Mouse (Mus musculus): ENCODE data around the gene Tent4a. TPM values are rescaled to one million over a fixed set of nuclear protein-coding genes. Genes with fewer than 3 reads are reported as not detected.
A peak's percentile ranks its signal among the peaks of the same experiment; 100 is the strongest.

Gene Tent4a
- polyA plus RNA-seq, 1 experiment from 2014 or later: 4.8 TPM

GRCm38 (mm10) chr13:69541209-69541608, 6.8 kb upstream of the Tent4a start:
- Histone ChIP-seq H3K27ac (no peak overlapping the region), H3K4me3 (no peak overlapping the region), H3K4me1 (replicated peaks) (peaks cover 54% of the 10 kb centered on the region), H3K36me3 (no peaks in the 10 kb centered on the region), H3K27me3 (ENCODE audit: insufficient read depth, poor library complexity, severe bottlenecking) (peaks cover 21% of the 10 kb centered on the region), H3K9me3 (no peaks in the 10 kb centered on the region)
- WGBS: 85% methylated on average over 6 of the region's 6 CpGs
- DNase-seq (ENCODE audit: low spot score): no peak

GRCm38 (mm10) chr13:69538327-69538726, 3.9 kb upstream of the Tent4a start:
- Histone ChIP-seq H3K27me3 (ENCODE audit: insufficient read depth, poor library complexity, severe bottlenecking) (peaks cover 5% of the 10 kb centered on the region; the same call in 1 of the 2 replicates), H3K4me1 (replicated peaks) (peaks cover 59% of the 10 kb centered on the region), H3K9me3 (no peaks in the 10 kb centered on the region), H3K4me3 (0 out of 2 replicates have a peak overlapping the region, but pooled peaks have one; percentile 18), H3K27ac (peak overlapping the region; percentile 8; the same call in 1 of the 2 replicates), H3K36me3 (no peaks in the 10 kb centered on the region)
- peak; percentile 22 for DNase-seq (ENCODE audit: low spot score)
- WGBS: 19% methylated on average over 4 of the region's 4 CpGs

GRCm38 (mm10) chr13:69537366-69537765, 2.9 kb upstream of the Tent4a start:
- Histone ChIP-seq H3K4me3 (no peak overlapping the region), H3K27ac (no peak overlapping the region), H3K4me1 (replicated peaks) (peaks cover 59% of the 10 kb centered on the region), H3K9me3 (no peaks in the 10 kb centered on the region), H3K27me3 (ENCODE audit: insufficient read depth, poor library complexity, severe bottlenecking) (no peaks in the 10 kb centered on the region), H3K36me3 (no peaks in the 10 kb centered on the region)
- no peak for DNase-seq (ENCODE audit: low spot score)
- 75% methylated on average over 7 of the region's 7 CpGs for WGBS

GRCm38 (mm10) chr13:69536021-69536420, 1.6 kb upstream of the Tent4a start:
- DNase-seq (ENCODE audit: low spot score): no peak
- Histone ChIP-seq H3K27ac (peak overlapping the region; percentile 99), H3K27me3 (ENCODE audit: insufficient read depth, poor library complexity, severe bottlenecking) (no peaks in the 10 kb centered on the region), H3K4me3 (peak overlapping the region; percentile 97; the same call in 1 of the 2 replicates), H3K9me3 (no peaks in the 10 kb centered on the region), H3K4me1 (replicated peaks) (peaks cover 71% of the 10 kb centered on the region), H3K36me3 (peaks cover under 1% of the 10 kb centered on the region; the same call in 1 of the 2 replicates)
- 86% methylated on average over 4 of the region's 4 CpGs for WGBS

GRCm38 (mm10) chr13:69534654-69535551, 486 bp upstream of the Tent4a start:
- Histone ChIP-seq H3K36me3 (peaks cover 12% of the 10 kb centered on the region), H3K4me1 (replicated peaks) (peaks cover 74% of the 10 kb centered on the region), H3K4me3 (peak overlapping the region; percentile 97), H3K27ac (peak overlapping the region; percentile 99), H3K9me3 (no peaks in the 10 kb centered on the region), H3K27me3 (ENCODE audit: insufficient read depth, poor library complexity, severe bottlenecking) (no peaks in the 10 kb centered on the region)
- DNase-seq (ENCODE audit: low spot score): peak; percentile 98
- WGBS: under 1% methylated on average over 86 of the region's 86 CpGs

- Histone ChIP-seq H3K27ac (peak within 1 kb of the TSS; percentile 99), H3K36me3 (peaks cover 24% of the 10 kb centered on the region), H3K27me3 (ENCODE audit: insufficient read depth, poor library complexity, severe bottlenecking) (no peaks in the 10 kb centered on the region), H3K4me1 (replicated peaks) (peaks cover 70% of the 10 kb centered on the region), H3K9me3 (no peaks in the 10 kb centered on the region), H3K4me3 (peak within 1 kb of the TSS; percentile 97)
- 5% methylated on average over 149 of the region's 155 CpGs for WGBS
- peak; percentile 64 for DNase-seq (ENCODE audit: low spot score)
Observed at GRCm38 (mm10) chr13:69533405-69534333, 748 bp downstream of the Tent4a start, which contains the start of gene Nsun2. Nsun2 (plus strand) TSS chr13:69533746.

- Histone ChIP-seq H3K4me3 (peak overlapping the region; percentile 97), H3K9me3 (no peaks in the 10 kb centered on the region), H3K27me3 (ENCODE audit: insufficient read depth, poor library complexity, severe bottlenecking) (no peaks in the 10 kb centered on the region), H3K36me3 (peaks cover 24% of the 10 kb centered on the region), H3K4me1 (replicated peaks) (peaks cover 70% of the 10 kb centered on the region), H3K27ac (peak overlapping the region; percentile 99)
- 2% methylated on average over 9 of the region's 9 CpGs for WGBS
- DNase-seq (ENCODE audit: low spot score): no peak
Observed at GRCm38 (mm10) chr13:69532893-69533404, 1.5 kb downstream of the Tent4a start.

- DNase-seq (ENCODE audit: low spot score): no peak
- 27% methylated on average over 14 of the region's 14 CpGs for WGBS
- Histone ChIP-seq H3K9me3 (no peaks in the 10 kb centered on the region), H3K27ac (peak overlapping the region; percentile 45; the same call in 1 of the 2 replicates), H3K36me3 (peaks cover 24% of the 10 kb centered on the region), H3K27me3 (ENCODE audit: insufficient read depth, poor library complexity, severe bottlenecking) (no peaks in the 10 kb centered on the region), H3K4me3 (peak overlapping the region; percentile 97), H3K4me1 (replicated peaks) (peaks cover 74% of the 10 kb centered on the region)
Observed at GRCm38 (mm10) chr13:69532101-69532892, 2.1 kb downstream of the Tent4a start.

- no peak for DNase-seq (ENCODE audit: low spot score)
- peak overlapping the region; percentile 97 for H3K4me3 ChIP-seq
- WGBS: 59% methylated on average over 6 of the region's 6 CpGs
- H3K27ac ChIP-seq: no peak overlapping the region
- H3K27me3 ChIP-seq (ENCODE audit: insufficient read depth, poor library complexity, severe bottlenecking): no peaks in the 10 kb centered on the region
- peaks cover 83% of the 10 kb centered on the region for H3K4me1 ChIP-seq (replicated peaks)
- H3K9me3 ChIP-seq: no peaks in the 10 kb centered on the region
- peaks cover 24% of the 10 kb centered on the region for H3K36me3 ChIP-seq
Observed at GRCm38 (mm10) chr13:69531431-69531830, 3.0 kb downstream of the Tent4a start.

GRCm38 (mm10) chr13:69530951-69531350, 3.5 kb downstream of the Tent4a start:
- peaks cover 83% of the 10 kb centered on the region for H3K4me1 ChIP-seq (replicated peaks)
- H3K27ac ChIP-seq: no peak overlapping the region
- H3K27me3 ChIP-seq (ENCODE audit: insufficient read depth, poor library complexity, severe bottlenecking): no peaks in the 10 kb centered on the region
- no peak for DNase-seq (ENCODE audit: low spot score)
- H3K9me3 ChIP-seq: no peaks in the 10 kb centered on the region
- WGBS: 88% methylated on average over 6 of the region's 6 CpGs
- H3K36me3 ChIP-seq: peaks cover 24% of the 10 kb centered on the region
- H3K4me3 ChIP-seq: peak overlapping the region; percentile 97

- H3K4me3 ChIP-seq: 0 out of 2 replicates have a peak overlapping the region, but pooled peaks have one; percentile 97
- no peaks in the 10 kb centered on the region for H3K27me3 ChIP-seq (ENCODE audit: insufficient read depth, poor library complexity, severe bottlenecking)
- no peak for DNase-seq (ENCODE audit: low spot score)
- peaks cover 83% of the 10 kb centered on the region for H3K4me1 ChIP-seq (replicated peaks)
- no peak overlapping the region for H3K27ac ChIP-seq
- WGBS: 82% methylated on average over 3 of the region's 3 CpGs
- peaks cover 24% of the 10 kb centered on the region for H3K36me3 ChIP-seq
- no peaks in the 10 kb centered on the region for H3K9me3 ChIP-seq
Observed at GRCm38 (mm10) chr13:69530156-69530555, 4.3 kb downstream of the Tent4a start.

- 88% methylated on average over 7 of the region's 7 CpGs for WGBS
- Histone ChIP-seq H3K27ac (no peak overlapping the region), H3K4me1 (replicated peaks) (peaks cover 94% of the 10 kb centered on the region)
Observed at GRCm38 (mm10) chr13:69528531-69528930, 5.9 kb downstream of the Tent4a start.

More at GRCm38 (mm10) chr13:69528531-69528930, 5.9 kb downstream of the Tent4a start:
- peaks cover 24% of the 10 kb centered on the region for H3K36me3 ChIP-seq
- no peak for DNase-seq (ENCODE audit: low spot score)
- no peaks in the 10 kb centered on the region for H3K27me3 ChIP-seq (ENCODE audit: insufficient read depth, poor library complexity, severe bottlenecking)
- no peaks in the 10 kb centered on the region for H3K9me3 ChIP-seq
- no peak overlapping the region for H3K4me3 ChIP-seq
